Mouse (Mus musculus): ENCODE results near the gene Tmem145. TPM values are rescaled to one million over a fixed set of nuclear protein-coding genes. Genes with fewer than 3 reads are reported as not detected.
"Not testable (repeated sequence)": the region's sequence is repeated elsewhere in the genome, so short reads cannot be mapped to it uniquely, and the experiment has no call there.

Gene Tmem145
- polyA plus RNA-seq (2016; fragmentation: Nextera tagmentation; extraction: Ambion mirVana) = 11.9 and 12.1 TPM in 2 replicates

DNA sequence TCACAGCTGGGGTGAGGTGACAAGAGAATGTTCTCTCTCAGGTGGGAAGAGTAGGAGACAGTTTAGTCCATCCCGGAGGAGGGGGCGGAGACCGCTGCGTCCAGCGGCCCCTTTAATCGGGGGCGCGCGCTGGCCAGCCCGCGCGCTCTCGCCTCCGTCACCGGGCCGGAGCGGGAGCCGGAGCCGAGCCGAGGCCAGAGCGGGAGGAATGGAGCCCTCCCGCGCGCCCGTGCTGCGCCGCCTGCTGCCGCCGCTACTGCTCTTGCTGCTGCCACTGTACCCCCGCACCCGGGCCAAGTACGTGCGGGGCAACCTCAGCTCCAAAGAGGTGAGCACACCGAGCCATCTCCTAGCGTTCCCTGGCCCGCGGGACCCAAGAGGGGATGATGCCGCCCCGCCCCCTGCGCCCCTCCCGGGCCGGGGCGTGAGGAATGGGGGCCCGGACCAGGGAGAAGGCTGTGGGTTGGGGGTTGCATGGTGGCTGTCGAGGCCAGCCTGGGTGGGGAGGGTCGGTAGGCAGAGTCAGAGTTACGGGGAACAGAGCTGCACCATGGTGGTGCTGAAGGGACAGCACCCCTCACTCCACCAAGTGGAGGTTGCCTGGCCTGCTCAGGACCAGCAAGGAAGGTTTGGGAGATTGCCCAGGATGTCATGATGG, at the start of gene Tmem145:
Gene Tmem145, plus strand, starts transcription at position 151 of the 658 bp plus-strand sequence.
- Histone ChIP-seq H3K9me3 (no peaks in the 10 kb centered on the region), H3K4me2 (peak within 1 kb of the TSS; percentile 81), H3K36me3 (replicated peaks) (no peaks in the 10 kb centered on the region), H3K4me1 (peaks cover 13% of the 10 kb centered on the region), H3K27ac (peak within 1 kb of the TSS; percentile 71), H3K27me3 (peaks cover 28% of the 10 kb centered on the region), H3K4me3 (replicated peaks) (peak within 1 kb of the TSS; percentile 62), H3K9ac (peak within 1 kb of the TSS; percentile 69)
- WGBS = under 1% methylated on average over 47 of the region's 47 CpGs
- peak; percentile 77 for ATAC-seq (ENCODE audit: low FRiP score)

DNA sequence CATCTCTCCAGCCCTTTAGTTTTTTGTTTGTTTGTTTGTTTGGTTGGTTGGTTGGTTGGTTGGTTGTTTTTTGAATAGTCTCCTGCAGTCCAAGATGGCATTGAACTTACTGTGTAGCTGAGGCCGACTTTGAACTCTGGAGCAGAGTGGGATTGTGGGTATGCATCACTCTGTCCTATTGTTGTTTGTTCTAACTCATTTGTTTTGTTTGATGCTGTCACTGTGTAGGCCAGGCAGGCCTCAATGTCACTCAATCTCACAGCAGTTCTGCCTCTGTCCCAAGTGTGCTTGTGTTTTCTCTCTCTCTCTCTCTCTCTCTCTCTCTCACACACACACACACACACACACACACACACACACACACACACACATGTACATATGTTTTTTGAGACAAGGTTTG, 44.0 kb upstream of the Tmem145 start:
- H3K9ac ChIP-seq = no peak overlapping the region
- H3K27ac ChIP-seq = no peak overlapping the region
- no peak overlapping the region for H3K4me2 ChIP-seq
- H3K27me3 ChIP-seq = no peaks in the 10 kb centered on the region
- no peaks in the 10 kb centered on the region for H3K36me3 ChIP-seq (replicated peaks)
- WGBS = 90% methylated on average over 1 of the region's 1 CpGs
- ATAC-seq (ENCODE audit: low FRiP score) = no peak
- no peaks in the 10 kb centered on the region for H3K9me3 ChIP-seq
- H3K4me3 ChIP-seq (replicated peaks) = no peak overlapping the region
- H3K4me1 ChIP-seq = peaks cover 4% of the 10 kb centered on the region

DNA sequence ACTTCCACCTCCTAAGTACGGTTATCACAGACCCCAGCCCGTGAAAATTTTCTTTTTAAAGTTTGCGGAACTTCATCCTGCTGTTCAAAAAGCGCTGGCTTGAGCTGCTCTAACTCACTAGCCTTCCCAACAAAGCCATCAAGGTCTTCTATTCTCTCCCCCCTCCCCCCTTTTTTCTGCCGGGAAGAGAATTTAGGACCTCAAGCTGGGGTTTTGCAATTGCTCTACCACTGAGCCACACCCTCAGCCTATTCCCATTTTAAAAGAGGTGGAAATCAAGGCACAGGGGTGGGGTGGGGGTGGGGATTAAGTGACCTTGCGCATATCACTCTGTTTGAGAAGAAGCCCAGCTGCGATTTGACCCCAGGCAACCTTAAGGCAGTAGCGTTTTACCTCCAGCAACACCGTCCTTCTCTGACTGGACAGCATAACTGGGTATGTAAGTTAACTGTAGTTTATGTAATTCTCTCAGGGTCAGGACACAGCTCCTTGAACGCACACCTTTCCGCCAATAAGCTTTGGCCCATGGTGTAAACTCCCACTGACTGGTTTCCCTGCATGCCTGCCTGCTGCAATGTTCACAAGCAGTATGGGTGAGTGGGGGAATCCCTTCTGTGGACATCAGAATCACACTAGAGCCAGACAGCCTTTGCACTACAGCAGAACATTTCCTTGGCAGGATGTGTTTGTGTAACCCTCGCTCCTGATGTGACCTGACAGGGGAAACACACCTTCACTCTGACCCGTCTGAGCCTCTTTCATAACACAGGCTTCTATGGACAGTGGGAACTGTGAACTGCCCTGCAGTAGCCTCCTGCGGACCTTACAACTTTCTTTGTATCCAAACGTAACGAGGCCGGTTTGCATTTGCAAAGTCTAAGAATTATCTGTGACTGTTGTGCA, 41.7 kb upstream of the Tmem145 start:
- Histone ChIP-seq H3K4me2 (no peak overlapping the region), H3K9ac (no peak overlapping the region), H3K27ac (no peak overlapping the region), H3K4me1 (peaks cover 12% of the 10 kb centered on the region), H3K27me3 (no peaks in the 10 kb centered on the region), H3K9me3 (no peaks in the 10 kb centered on the region), H3K4me3 (replicated peaks) (no peak overlapping the region), H3K36me3 (replicated peaks) (no peaks in the 10 kb centered on the region)
- WGBS = 26% methylated on average over 17 of the region's 17 CpGs
- no peak for ATAC-seq (ENCODE audit: low FRiP score)

DNA sequence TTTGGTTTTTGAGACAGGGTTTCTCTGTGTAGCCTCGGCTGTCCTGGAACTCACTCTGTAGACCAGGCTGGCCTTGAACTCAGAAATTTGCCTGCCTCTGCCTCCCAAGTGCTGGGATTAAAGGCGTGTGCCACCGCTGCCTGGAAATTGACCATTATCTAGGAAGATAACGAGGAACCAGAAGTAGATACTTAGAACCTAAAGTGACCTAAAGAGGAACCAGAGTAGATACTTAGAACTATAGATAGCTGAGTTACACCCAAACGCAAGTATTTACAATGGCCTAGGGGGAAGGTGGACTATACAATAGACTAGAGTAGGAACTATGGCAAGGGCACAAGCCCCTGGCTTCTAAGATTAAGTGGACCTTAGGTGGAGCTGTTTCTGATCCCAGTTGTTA, 40.2 kb upstream of the Tmem145 start:
- peaks cover 23% of the 10 kb centered on the region for H3K4me1 ChIP-seq
- H3K9ac ChIP-seq; ATAC-seq (ENCODE audit: low FRiP score); H3K27ac ChIP-seq; H3K4me3 ChIP-seq (replicated peaks); H3K27me3 ChIP-seq; H3K36me3 ChIP-seq (replicated peaks); H3K9me3 ChIP-seq; H3K4me2 ChIP-seq: not testable (repeated sequence)
- 90% methylated on average over 5 of the region's 5 CpGs for WGBS

DNA sequence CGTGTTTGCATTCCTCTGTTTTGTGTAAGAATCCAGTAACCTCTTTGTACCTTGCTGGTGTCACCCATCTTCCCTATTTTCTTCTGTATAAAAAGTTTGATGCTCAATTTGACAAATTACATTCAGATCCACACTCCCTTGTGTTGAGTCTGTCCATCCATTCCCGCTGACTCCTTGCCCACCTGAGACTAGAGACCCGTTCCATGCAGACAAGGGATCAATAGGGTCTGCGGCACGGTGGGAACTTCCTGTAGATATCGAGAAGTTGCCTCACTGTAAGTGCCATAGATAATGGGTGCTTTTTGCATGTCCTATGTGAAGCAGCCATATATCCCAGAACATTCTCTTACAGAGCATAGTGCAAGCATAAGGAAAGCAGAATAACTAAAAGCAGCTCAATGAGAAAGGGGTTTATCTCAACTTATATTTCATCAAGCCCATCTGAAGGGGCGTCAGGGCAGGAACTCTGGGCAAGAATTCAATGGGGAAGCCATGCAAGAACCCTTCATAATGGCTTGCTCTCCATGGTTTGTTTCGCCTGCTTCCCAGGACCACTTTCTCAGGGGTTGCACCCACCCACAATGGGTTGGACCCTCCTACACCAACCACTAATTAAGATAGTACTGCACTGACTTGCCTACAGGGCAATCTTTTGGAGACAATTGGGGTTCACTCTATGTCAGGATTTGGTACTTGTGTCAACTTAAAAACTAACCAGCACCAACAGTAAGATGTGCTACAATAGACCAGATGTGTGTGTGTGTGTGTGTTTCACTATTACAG, 39.5 kb upstream of the Tmem145 start:
- WGBS = 93% methylated on average over 8 of the region's 8 CpGs
- Histone ChIP-seq H3K4me2 (peak overlapping the region; percentile 60; the same call in 1 of the 2 replicates), H3K9me3 (no peaks in the 10 kb centered on the region), H3K27ac (0 out of 2 replicates have a peak overlapping the region, but pooled peaks have one; percentile 89), H3K4me1 (peaks cover 23% of the 10 kb centered on the region), H3K4me3 (replicated peaks) (peak overlapping the region; percentile 69; the same call in 1 of the 2 replicates), H3K36me3 (replicated peaks) (peaks cover 4% of the 10 kb centered on the region), H3K9ac (no peak overlapping the region), H3K27me3 (no peaks in the 10 kb centered on the region)
- ATAC-seq (ENCODE audit: low FRiP score) = no peak

DNA sequence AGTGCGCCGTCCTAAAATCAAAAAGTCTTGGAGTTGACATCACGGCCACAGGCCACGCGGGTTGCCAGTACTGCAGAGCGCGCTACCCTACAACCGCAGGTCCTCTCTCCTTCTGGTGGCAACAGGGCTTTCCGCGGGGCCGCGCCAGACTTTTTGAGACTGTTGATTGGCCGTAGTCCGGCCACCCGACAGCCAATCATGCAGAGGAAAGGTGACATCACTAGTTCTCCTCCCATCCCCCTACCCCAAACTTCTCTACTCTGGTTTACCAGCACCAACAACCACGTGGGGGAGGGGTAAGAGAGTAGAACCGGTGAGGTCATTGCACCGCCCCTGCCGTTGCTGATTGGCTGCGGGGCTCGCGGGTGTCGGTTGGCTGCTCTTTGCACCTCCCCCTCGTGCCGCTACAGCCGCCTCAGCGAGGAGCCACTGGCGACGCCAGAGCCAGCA, 38.6 kb upstream of the Tmem145 start, which contains the start of gene Cic:
Gene Cic, plus strand, starts transcription at position 404 of the 450 bp plus-strand sequence.
- peak within 1 kb of the TSS; percentile 69 for H3K4me3 ChIP-seq (replicated peaks)
- H3K4me2 ChIP-seq = peak within 1 kb of the TSS; percentile 68
- H3K27ac ChIP-seq = peak within 1 kb of the TSS; percentile 89
- H3K4me1 ChIP-seq = peaks cover 23% of the 10 kb centered on the region
- no peaks in the 10 kb centered on the region for H3K9me3 ChIP-seq
- peaks cover 13% of the 10 kb centered on the region for H3K36me3 ChIP-seq (replicated peaks)
- H3K9ac ChIP-seq = peak within 1 kb of the TSS; percentile 87
- no peaks in the 10 kb centered on the region for H3K27me3 ChIP-seq
- peak; percentile 87 for ATAC-seq (ENCODE audit: low FRiP score)
- WGBS = under 1% methylated on average over 29 of the region's 29 CpGs

DNA sequence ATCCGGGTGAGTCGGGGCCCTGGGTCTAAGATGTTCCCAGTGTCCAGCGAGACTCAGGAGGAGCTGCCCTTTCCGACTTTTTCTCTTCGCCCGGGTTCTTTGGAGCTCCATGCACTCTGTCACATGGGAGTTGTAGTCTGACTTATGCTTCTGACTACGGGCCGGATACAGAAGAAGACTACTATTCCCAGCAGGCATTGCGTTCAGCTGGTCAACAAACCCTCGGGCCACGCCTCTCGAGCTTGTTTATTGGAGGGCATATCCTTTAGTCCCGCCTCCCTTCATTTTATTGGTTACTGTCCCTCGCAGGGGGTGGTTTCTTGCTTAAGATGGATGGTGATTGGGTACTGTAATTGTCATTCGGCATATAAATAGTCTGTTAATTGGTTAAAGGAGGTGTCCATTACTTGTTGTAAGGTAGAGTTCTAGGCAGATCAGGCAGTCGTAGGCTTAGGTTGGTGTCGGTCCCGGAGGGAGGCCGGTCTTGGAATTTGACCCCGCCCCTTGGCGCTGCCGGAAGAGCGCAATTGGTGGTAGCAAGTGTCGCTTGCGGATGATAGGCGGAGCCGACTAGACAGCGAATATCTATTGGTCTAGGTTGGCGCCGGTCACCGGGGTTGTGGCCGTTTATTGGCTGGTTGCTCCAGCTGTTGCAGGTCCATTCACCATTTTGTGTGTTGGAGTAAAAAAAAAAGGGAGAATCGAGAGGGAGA, 38.0 kb upstream of the Tmem145 start:
- Histone ChIP-seq H3K27me3 (no peaks in the 10 kb centered on the region), H3K9ac (peak overlapping the region; percentile 87), H3K4me2 (peak overlapping the region; percentile 68), H3K4me3 (replicated peaks) (peak overlapping the region; percentile 69), H3K36me3 (replicated peaks) (peaks cover 19% of the 10 kb centered on the region), H3K9me3 (no peaks in the 10 kb centered on the region), H3K4me1 (peaks cover 23% of the 10 kb centered on the region), H3K27ac (peak overlapping the region; percentile 89)
- WGBS = under 1% methylated on average over 33 of the region's 33 CpGs
- peak; percentile 95 for ATAC-seq (ENCODE audit: low FRiP score)

DNA sequence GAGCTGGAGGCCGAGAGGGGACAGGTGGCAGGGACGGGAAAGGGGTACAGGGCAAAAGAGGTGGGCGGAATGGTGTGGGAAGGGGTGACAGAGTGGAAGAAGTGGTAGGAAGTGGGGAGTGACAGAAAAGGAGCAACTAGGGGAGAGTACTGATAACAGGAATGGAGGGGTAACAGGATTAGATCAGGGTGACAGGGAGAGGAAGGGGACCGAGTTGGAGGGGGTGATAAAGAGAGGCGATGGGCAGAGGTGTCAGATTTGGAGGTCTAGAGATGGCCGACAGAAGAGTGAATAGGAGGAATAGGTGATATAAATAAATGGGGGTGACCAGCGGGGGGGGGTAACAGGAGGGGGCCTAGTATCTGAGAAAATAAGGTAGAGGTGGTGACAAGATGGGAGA, 37.3 kb upstream of the Tmem145 start:
- Histone ChIP-seq H3K4me1 (peaks cover 23% of the 10 kb centered on the region), H3K9me3 (no peaks in the 10 kb centered on the region), H3K4me3 (replicated peaks) (peak overlapping the region; percentile 69), H3K4me2 (peak overlapping the region; percentile 68), H3K27ac (peak overlapping the region; percentile 85), H3K9ac (peak overlapping the region; percentile 87), H3K27me3 (no peaks in the 10 kb centered on the region), H3K36me3 (replicated peaks) (peaks cover 26% of the 10 kb centered on the region)
- 0 out of 2 replicates have a peak, but pooled peaks have one; percentile 0 for ATAC-seq (ENCODE audit: low FRiP score)
- 6% methylated on average over 7 of the region's 7 CpGs for WGBS

DNA sequence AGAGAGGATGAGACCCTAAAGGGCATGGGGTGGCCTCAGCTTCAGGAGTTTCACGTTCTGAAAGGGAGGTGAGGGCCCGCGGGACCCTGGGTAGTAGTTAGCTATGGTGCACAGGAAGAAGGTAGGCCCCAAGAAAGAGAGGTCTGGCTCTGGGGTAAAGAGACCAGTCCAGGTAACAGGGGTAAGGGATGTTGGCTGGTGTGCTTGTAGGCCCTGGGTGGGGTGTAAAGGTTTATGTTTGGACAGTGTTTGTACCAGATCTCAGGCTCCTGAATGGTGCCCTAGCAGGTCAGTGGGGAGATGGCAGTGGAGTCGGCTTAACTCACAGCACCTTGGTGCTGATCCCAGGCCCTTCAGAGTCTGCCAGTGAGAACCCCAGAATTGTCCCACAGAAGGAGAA, 36.9 kb upstream of the Tmem145 start:
- Histone ChIP-seq H3K4me1 (peaks cover 23% of the 10 kb centered on the region), H3K4me3 (replicated peaks) (peak overlapping the region; percentile 69), H3K27me3 (no peaks in the 10 kb centered on the region), H3K9ac (peak overlapping the region; percentile 87), H3K9me3 (no peaks in the 10 kb centered on the region), H3K27ac (0 out of 2 replicates have a peak overlapping the region, but pooled peaks have one; percentile 85), H3K4me2 (peak overlapping the region; percentile 68), H3K36me3 (replicated peaks) (peaks cover 30% of the 10 kb centered on the region)
- 52% methylated on average over 4 of the region's 4 CpGs for WGBS
- ATAC-seq (ENCODE audit: low FRiP score) = no peak

DNA sequence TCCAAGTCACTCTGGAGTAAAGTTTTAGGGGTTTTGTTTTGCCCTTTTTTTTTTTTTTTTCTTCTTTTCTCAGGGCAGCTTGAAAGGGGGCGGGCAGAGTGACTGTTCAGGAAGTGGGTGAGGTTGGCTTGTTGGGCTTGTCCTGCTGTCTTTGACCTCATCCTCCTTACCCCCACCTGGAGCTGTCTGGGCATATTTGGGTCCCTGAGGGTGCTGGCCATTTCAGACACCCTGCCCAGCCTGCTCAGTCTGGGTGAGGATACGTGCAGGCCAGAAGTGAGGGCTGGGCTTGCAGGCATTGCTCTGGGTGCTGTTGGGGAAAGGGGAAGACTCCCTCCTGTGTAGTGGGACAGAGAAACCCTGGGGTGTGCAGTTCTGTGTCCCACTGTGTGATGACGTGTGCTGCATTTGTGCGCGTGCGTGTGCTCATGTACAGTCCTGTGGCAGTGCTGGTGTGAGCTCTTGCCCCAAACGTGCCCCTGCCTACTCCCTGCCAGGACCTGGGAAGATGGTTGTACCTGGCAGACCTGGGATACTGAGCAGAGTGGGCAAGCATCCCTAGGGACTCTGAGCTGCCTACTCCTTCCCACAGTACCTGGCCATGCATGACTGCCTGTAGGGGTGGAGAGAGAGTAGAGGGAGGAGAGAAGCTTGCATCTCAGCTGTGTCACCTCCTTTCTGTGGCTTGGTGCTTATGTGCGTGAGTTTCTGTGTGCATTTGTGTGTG, 36.2 kb upstream of the Tmem145 start:
- Histone ChIP-seq H3K4me3 (replicated peaks) (peak overlapping the region; percentile 69; the same call in 1 of the 2 replicates), H3K36me3 (replicated peaks) (peaks cover 30% of the 10 kb centered on the region), H3K4me1 (peaks cover 23% of the 10 kb centered on the region), H3K27me3 (no peaks in the 10 kb centered on the region), H3K27ac (no peak overlapping the region), H3K9me3 (no peaks in the 10 kb centered on the region), H3K9ac (peak overlapping the region; percentile 87; the same call in 1 of the 2 replicates), H3K4me2 (peak overlapping the region; percentile 68)
- WGBS = 88% methylated on average over 8 of the region's 8 CpGs
- ATAC-seq (ENCODE audit: low FRiP score) = no peak

Data from forebrain, embryonic 12.5 days (tissue).